Mouse (Mus musculus): Measurements from ENCODE around the gene Ccdc6.

Ccdc6 gene

DNA sequence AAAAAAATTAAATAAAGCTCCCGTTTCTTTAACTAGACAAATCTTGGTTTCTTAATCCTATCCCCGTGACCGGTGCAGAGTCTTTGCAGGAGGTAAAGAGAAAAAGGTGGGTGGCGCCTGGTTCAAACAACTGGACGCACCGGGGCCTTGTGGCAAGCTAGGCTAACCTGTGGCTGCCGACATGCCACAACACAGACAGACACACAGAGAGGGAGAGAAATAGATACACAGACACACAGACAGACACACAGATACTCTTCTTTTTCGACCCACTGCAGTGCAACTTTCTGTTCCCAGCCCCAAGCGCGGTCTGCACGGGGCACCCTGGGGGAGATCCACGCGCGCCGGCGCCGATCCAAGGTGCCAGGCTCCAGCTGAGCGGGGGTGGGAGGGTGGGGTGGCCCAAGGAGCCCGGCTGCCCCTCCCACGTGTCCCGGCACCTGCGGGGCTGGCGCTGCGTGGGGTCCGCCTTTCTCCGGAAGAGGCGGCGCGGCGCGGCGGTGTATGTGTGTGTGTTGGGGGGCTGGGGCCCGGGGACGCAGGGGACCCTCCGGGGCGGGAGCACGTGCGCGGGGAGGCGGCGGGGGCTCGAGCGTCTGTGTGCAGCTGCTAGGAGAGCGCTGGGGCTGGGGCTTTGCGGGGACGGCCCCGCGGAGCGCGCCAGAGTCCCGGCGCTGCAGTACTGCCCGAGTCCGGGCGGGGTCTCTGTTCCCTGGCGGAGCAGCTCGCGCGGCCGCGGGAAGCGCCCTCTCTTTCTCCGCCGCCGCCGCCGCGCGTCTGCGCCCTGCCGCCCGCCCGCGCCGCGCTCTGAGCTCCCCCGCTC is at the start of gene Ccdc6:
Gene Ccdc6 (plus strand): TSS at position 756 of the 823 bp plus-strand sequence.
- in situ Hi-C loops (cut with MboI, MseI) = loop anchor here (10.0 kb wide), 1 partner anchor 1248 kb away; the partner anchor contains the start of genes Cisd1 and Ipmk

DNA sequence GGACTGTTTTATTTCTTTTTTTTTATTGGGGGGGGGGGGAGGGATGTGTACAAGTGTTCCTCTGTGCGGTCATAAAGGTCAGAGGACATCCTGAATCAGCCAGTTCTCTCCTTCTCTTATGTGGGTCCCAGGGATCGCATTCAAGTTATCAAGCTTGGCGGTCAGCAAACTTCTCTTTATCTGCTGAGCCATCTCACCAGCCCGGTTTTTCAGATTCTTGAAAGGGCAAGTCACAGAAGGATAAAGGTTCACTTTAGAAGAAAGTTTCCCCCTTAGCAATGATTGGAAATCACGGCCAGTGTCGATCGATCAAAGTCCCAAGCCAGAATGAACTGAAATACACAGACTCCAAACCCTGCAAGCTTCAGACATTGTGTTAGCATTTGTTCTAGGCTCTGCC is 47.1 kb upstream of the Ccdc6 start:
- in situ Hi-C loops (cut with MboI, MseI) = no loop called here

DNA sequence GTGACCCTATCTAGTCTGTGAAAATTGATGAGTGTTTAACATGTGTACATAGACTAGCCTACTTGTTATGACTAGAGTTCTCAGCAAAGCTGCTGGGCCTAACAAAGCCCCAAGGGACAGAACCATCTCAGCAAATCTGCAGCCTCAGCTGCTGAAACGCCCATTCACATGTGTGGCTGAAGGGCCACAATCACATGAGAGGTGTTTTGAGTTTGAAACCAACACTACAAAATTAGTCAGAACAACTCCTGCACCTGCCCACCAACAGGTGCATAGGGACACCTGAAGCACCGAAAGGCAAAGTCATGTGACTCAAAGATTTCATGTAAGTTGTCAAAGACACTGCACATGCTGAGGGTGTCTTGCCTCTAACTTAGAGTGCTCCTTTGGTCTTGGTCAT is 41.6 kb upstream of the Ccdc6 start:
- in situ Hi-C loops (cut with MboI, MseI) = no loop called here

DNA sequence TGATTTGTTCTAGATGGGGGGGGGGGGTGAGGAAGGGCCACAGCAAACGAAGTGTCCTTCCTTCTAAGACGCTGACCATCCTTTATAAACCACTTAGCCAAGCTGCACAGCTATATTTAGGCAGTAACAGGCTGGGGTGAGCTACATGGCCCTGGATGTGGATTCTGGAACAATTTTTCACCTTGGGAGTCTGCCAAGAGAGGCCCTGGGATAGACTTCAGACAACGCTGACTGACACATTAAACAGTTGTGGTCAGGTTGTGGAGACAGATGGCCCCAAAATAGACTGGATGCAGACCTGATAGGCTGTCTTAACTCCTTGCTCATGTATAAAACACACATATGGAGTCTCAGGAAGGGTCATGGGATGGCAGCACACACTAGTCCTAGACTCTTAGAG is 39.9 kb upstream of the Ccdc6 start:
- in situ Hi-C loops (cut with MboI, MseI) = no loop called here

DNA sequence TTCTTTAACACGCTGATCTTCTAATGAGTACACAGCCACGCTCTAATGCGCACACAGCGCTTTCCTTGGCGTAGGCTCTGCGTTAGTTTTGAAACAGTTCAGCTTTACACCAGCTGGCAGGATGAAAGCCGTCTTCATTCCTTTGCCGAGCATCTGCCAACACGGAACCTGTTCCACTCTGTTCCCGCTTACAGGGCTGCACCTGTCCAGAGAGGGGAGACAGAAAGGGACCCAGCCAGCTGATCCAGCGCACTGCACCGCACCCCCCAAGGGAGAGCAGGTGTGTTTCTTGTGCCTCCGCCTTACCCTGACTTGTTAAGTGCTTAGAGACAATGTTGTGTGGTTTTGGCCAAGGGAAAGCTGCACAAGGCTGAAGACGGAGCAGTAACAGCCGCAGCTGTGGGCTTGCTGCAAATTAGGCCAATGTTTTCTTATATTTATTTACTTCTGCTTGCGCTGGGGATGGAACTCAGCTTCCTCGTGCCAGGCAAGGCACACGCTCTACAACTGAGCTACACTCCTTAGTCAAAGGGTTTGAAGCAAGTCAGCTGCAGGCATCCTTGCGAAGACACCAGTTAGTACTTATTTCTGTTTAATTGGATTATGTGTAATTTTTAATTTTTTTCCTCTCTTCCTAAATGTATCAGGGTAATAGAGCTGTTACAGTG is 36.8 kb upstream of the Ccdc6 start:
- in situ Hi-C loops (cut with MboI, MseI) = no loop called here

DNA sequence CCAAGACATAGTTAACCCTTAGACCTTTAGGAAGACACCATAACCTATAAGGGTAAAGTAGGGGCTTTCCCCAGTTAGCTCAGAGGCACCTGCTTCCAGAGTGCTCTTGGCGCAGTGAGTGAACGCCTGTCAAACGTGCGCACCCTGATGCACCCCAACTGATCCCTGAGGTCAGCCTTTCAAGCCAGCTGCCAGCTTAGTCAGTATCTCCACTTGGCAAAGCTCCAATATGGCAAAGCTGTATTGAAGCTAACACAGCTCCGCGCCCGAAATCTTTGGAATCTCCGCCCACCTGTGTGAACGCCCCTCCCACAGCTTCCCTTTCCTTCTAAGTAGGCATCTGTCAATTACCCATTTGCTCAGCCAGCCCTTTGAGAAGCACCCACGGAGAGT is 36.2 kb upstream of the Ccdc6 start:
- in situ Hi-C loops (cut with MboI, MseI) = no loop called here

DNA sequence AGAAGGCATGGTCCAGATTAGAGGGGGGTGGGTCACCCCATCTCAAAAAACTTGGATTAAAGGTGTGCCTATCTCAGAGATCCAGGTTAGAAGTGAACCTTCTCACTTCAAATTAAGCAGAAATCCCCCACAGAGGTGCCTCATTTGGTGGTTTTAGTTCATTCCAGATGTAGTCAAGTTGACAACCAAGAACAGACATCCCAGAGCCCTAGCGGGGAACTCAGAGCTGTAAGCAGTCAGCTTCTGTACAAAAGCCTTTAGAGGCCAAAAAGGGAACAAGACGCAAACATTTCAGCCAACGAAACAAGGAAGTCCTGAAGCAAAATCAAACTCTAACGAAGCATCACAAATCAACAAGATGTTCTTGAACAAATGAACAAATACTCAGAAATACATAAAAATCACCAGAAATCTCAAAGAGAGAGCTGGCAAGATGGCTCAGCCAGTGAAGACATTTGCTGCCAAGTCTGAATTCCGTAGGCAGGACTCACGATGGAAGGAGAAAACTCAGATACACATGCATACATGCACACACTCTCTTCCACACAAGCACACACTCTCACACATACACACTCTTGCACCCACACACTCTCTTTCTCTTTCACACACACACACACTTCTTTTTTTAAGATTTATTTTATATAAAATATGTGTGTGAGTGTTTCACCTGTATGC is 32.9 kb upstream of the Ccdc6 start:
- in situ Hi-C loops (cut with MboI, MseI) = no loop called here

DNA sequence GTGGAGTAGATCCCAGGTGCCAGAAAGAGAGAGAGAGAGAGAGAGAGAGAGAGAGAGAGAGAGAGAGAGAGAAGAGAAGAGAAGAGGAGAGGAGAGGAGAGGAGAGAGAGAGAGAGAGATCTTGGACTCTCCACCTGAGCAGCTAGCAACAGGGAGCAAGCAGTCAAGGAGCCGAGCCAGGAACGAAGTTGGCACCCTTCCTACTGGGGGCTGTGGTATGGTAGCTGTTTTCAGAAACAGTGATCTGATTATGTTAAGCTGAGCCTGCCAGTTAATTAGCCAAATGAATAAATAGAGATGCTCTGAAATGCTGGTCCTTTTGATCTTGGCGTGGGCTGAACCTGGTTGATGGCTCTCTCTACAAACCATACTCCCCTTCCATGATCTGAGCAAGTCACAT is 31.7 kb upstream of the Ccdc6 start:
- in situ Hi-C loops (cut with MboI, MseI) = no loop called here

DNA sequence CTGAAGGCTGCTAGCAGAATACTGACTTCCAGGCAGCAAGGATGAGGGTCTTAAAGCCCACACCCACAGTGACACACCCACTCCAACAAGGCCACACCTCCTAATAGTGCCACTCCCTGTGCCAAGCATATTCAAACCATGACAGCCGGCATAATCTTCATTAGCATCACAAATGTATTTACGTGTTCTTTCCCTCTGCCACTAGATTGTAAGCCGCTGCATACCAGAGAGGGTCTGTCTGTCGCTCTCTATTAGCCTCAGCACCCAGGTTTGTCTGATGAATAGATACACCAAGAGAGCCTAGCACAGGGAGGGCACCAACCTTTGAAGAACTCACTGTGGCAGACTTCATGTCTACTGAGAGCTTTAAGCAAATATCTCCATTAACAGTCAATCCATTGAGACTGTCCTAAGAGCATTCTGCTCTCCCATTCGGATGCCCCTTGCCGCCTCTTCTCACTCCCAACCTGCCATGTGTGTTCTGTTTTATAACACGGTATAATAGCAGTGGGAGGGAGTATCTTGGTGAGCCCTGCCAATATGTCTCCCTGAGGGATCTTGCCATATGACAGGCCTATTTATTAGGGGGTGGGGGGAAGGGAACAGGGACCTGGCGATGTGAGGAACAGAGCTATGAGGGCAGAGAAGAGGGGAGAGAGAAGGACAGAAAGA is 30.3 kb upstream of the Ccdc6 start:
- in situ Hi-C loops (cut with MboI, MseI) = no loop called here

DNA sequence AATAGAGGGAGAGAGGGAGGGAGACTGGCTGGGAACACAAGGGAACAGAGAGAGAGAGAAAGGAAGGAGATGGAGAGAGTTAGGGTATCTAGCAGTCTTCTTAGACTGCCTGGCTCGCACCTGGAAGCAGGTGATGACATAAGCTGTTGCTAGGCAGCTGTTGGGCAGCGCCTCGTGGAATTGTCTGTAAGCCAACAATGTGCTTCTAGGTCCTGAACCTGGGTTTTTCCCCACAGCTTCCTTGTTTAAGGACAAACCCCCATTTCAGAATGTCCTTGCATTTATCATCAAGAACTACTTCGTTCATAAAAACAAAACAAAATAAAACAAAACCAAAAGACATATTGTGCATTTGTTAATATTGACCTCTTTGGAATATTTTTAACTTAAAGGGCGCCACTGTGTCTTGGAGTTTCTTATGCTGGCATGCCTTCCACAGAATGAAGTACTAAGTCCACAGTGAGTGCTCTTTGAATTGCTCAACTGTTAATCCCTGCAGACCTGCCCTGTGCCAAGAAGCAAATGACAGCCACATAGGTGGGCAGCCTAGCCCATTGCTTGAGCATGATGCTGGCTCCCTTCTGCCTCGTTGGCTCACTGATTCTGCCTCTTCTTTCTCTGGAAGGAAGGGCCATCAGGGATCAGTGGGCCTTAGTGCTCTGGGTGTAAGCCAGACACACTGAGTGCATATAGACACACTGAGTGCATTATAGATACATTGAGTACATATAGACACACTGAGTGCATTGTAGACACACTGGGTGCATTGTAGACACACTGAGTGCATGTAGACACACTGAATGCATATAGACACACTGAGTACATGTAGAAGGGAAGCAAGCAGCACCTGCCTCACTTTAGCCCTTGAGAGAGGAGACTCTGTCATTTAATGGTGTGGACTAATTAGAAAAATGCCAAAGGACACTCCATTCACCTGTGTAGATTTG is 29.5 kb upstream of the Ccdc6 start:
- in situ Hi-C loops (cut with MboI, MseI) = no loop called here

DNA sequence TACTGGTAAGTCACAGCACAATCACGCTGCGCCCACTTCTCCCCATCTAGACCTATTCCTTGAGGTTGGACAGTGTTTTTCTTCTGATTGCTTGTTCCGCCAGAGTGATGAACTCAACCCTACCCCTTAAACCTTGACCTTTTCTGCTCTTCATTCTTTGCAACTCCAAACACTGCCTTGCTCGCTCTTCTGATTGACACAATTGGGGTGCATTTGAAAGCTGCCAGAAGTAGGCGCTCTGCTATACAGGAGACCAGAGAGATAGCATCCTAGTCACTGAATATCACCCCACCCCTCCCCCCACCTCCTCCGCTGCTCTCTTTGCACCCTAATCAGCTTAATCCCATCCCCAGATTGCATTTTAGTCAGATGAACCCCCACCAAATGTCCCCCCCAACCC is 27.6 kb upstream of the Ccdc6 start:
- in situ Hi-C loops (cut with MboI, MseI) = no loop called here

DNA sequence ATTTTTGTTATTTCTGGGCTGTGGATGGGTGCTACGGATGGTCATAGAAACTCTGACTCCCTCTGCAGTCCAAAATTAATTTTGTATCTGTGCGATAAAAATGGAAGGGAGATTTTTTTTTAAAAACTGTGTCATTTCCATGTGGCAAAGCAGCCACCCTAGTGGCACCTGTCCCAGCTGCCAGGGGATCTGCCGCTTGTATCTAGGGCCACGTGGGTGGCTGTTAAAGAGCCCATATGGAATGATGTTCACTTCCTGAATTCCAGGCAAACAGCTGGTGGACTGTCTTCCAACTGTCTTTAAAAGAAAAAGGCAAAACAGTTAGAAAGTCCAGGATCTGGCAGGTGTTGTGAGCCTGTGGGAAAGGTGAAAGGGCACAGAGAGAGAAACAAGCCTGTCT is 25.6 kb upstream of the Ccdc6 start:
- in situ Hi-C loops (cut with MboI, MseI) = no loop called here

DNA sequence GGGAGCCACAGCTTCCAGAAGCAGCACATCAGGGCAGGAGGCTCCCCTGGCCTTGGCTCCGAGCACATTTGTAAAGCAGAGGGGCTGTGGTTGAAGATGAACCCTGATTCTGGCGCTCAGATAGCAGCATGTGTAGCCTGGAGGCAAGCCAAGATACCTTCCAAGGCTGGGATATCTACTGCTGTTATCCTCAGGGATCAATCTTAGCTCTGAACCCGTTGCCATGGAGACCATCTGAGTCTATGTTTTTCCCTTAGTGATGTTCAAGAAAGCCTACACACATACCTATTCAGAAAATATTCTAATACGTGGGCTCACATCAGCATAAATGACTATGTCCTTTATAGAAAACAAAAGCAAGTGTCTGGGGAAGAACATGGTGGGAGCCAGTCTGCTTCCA is 19.5 kb upstream of the Ccdc6 start:
- in situ Hi-C loops (cut with MboI, MseI) = no loop called here

DNA sequence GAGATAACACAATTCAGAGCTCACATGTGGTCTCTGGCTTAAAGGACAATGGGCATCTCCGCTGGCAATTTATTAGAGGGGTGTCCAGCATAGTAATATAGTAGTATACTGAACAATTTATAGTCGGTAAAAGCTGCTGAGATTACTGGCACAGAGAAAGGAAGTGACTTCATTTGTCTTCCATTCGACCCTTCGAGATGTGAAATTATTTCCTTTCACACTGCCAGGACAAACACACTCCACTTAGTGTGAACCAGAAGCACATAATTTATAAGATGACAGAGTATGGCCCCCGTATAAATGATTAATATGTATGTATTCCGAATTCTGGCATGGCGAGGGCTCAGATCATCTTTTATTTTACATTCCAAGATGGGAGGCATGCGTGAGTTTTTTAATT is 16.0 kb upstream of the Ccdc6 start:
- in situ Hi-C loops (cut with MboI, MseI) = no loop called here

DNA sequence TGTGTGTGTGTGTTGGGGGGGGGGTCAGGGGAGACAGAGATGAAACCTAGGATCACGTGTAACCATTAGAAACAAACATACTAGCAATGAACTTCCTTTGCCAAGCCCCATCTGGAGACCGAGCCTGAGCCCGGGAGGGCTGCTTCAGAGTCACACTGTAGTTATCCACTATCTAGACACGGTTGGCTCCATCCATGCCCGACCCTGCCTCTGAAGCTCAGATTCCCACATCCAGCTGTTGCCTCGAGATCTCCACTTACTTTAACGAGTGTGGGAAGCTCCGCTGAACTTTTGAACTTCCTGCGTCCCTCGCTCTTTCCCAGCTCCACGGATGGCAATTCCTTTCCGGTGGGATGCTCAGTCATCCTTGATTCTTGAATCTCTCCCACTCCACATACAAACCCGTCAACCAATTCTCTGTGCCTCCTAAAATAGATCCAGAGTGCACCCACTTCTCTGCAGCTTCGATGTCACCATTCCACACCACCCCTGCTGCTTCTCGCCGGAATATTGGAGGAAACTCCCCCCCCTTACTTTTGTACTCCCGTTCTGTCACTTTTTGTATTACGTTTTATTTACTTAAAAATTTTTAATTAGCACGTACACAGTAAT is 15.3 kb upstream of the Ccdc6 start:
- in situ Hi-C loops (cut with MboI, MseI) = no loop called here

DNA sequence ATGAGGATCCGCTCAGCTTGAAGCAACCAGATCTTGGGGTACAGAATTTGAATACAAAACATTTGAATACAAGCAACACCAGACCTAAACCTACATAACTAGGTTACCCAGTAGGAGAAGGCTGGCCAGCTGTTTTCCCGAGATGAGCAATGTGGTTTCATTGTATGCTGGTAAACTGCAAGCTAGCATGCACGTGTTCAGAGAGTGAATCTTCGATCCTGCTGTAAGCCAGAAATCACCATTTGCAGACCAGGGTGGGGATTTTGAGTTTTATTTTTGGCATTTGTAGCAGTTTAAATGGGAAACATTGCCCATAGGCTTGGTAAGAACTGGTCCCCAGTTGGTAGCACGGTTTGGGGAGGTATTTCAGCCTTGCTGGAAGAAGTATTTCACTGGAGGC is 13.7 kb upstream of the Ccdc6 start:
- in situ Hi-C loops (cut with MboI, MseI) = no loop called here

DNA sequence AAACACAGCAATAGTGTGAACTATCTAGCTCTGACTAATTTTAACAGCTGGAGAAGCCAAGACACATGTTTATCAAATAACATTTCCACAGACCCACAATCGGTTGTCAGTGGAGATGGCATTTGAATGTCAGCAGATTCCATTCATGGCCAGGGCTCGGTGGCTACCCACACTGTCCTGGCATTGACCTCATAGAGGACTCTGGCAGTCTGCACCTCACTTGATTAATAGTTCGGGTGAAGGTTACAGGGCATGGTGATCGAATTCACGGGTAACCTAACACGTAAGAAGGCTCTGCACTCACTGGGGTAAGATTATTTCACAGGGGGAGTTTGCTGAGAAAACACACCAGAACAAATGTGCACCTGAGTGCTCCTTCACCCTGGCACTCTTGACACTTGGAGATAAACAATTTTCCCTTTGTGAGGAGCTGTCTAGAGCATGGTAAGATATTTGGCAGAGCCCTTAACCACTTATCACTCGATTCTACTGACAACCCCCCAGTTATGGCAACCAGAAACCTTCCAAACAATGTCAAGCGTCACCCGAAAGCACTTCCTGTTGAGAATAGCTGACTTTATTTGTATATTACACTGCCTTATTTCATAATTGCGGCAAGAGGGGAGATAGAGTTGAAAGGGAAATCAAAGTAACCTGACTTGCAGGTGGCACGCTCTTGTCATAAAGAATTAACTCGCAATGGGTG is 11.5 kb upstream of the Ccdc6 start:
- in situ Hi-C loops (cut with MboI, MseI) = no loop called here

DNA sequence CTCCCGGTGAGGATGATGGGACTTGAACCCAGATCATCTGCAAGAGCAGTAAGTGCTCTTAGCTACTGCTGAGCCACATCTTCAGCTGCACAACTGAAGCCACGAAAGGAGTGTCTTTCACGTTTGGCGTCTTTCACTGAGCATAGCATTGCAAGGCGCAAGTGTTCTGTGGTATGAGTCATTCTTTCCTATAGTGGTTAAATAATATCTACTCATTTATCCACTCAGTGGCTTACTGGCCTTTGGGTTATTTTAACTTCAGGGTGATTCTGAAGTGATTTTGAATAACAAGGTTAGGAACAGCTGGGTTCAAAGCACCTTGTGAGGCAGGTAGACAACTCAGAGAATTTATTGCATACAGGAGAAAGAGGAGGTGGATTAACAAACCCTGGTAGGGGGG is 8.1 kb upstream of the Ccdc6 start:
- in situ Hi-C loops (cut with MboI, MseI) = no loop called here

DNA sequence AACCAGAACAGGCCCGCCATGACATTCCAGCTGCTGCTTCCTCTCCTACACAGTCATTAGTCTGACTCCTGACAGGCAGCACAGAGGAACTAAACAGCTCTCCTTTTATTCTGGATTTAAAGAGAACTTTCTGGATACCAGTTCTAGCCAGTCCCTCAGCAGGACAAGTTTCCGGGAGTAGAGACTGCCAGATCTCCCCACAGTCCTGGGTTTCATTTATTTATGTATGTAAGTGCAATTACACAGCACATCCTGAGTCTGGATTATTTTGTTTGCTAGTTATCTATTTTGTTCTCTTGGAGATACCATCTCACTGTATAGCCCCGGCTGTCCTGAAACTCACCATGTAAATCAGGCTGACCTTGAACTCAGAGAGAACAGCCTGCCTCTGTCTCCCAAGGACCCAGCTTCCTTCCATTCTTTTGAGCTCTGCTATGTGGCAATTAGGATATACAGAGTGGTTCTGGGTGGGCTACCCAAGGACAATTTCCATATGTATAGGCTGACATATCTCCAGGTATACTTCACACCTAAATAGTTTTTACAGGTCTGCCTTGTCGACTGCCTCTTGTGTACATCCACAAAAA is 5.0 kb upstream of the Ccdc6 start:
- in situ Hi-C loops (cut with MboI, MseI) = loop anchor here (10.0 kb wide), 1 partner anchor 1253 kb away; the partner anchor contains the start of genes Cisd1 and Ipmk

Measured in T-helper 2 cell (primary cell).